Mouse (Mus musculus) left cerebral cortex, adult 11 months (tissue): ENCODE measurements around the gene Gm28047.
"Not testable (repeated sequence)": the region's sequence is repeated elsewhere in the genome, so short reads cannot be mapped to it uniquely, and the experiment has no call there.

Experiments used
- DNase-seq: peaks from one replicate; pipeline ENCODE4 v3.0.0; 2022; ENCODE audit warnings: low spot score

Gm28047 gene

GRCm38 (mm10) chr15:102620765-102621164 is 4.1 kb downstream of the Gm28047 start:
- no peak for DNase-seq

GRCm38 (mm10) chr15:102619486-102619885 is 5.4 kb downstream of the Gm28047 start:
- DNase-seq: no peak

GRCm38 (mm10) chr15:102617654-102618053 is 7.2 kb downstream of the Gm28047 start:
- DNase-seq: no peak

- DNase-seq: no peak
These were observed 8.7 kb downstream of the Gm28047 start for GRCm38 (mm10) chr15:102616174-102616573.

GRCm38 (mm10) chr15:102614224-102614623 is 10.6 kb downstream of the Gm28047 start:
- no peak for DNase-seq

GRCm38 (mm10) chr15:102612966-102613365 is 11.9 kb downstream of the Gm28047 start:
- no peak for DNase-seq

GRCm38 (mm10) chr15:102608586-102608985 is 16.3 kb downstream of the Gm28047 start:
- DNase-seq: not testable (repeated sequence)

GRCm38 (mm10) chr15:102593996-102594656 is 30.7 kb downstream of the Gm28047 start:
- no peak for DNase-seq

- DNase-seq: no peak
These were observed 32.2 kb downstream of the Gm28047 start for GRCm38 (mm10) chr15:102592674-102593073.

GRCm38 (mm10) chr15:102590567-102590966 is 34.3 kb downstream of the Gm28047 start:
- DNase-seq: no peak

GRCm38 (mm10) chr15:102589826-102590225 is 35.0 kb downstream of the Gm28047 start:
- no peak for DNase-seq

- no peak for DNase-seq
These were observed 39.4 kb downstream of the Gm28047 start for GRCm38 (mm10) chr15:102585501-102585900.

- DNase-seq: peak; percentile 32
These were observed 41.0 kb downstream of the Gm28047 start for GRCm38 (mm10) chr15:102583708-102584383.

GRCm38 (mm10) chr15:102581205-102581604 is 43.7 kb downstream of the Gm28047 start:
- DNase-seq: no peak

- DNase-seq: no peak
These were observed 46.5 kb downstream of the Gm28047 start for GRCm38 (mm10) chr15:102578351-102578750.

- no peak for DNase-seq
These were observed 47.9 kb downstream of the Gm28047 start for GRCm38 (mm10) chr15:102576972-102577371.

- no peak for DNase-seq
These were observed 52.8 kb downstream of the Gm28047 start for GRCm38 (mm10) chr15:102572081-102572480.

GRCm38 (mm10) chr15:102567849-102568248 is 57.0 kb downstream of the Gm28047 start:
- DNase-seq: no peak

GRCm38 (mm10) chr15:102563681-102564080 is 61.2 kb downstream of the Gm28047 start:
- no peak for DNase-seq

GRCm38 (mm10) chr15:102563061-102563460 is 61.8 kb downstream of the Gm28047 start:
- no peak for DNase-seq

GRCm38 (mm10) chr15:102562491-102562890 is 62.4 kb downstream of the Gm28047 start:
- DNase-seq: no peak

- no peak for DNase-seq
These were observed 67.3 kb downstream of the Gm28047 start for GRCm38 (mm10) chr15:102557580-102557979.

GRCm38 (mm10) chr15:102555581-102555980 is 69.3 kb downstream of the Gm28047 start:
- no peak for DNase-seq

- DNase-seq: no peak
These were observed 72.3 kb downstream of the Gm28047 start for GRCm38 (mm10) chr15:102552599-102552998.
